Mouse (Mus musculus) gastrocnemius, adult 18-20 months (tissue): ENCODE results near the gene Olfr923. TPM values are rescaled to one million over a fixed set of nuclear protein-coding genes. Genes with fewer than 3 reads are reported as not detected.
"Not testable (repeated sequence)": the region's sequence is repeated elsewhere in the genome, so short reads cannot be mapped to it uniquely, and the experiment has no call there.

Experiments used
- DNase-seq: peaks from one replicate; pipeline ENCODE4 v3.0.0; 2021; ENCODE audit warnings: low spot score
- long read RNA-seq, 2 experiments: library from polyadenylated mRNA; stranded (forward); transcript quantifications; one replicate each; pipeline ENCODE4 v2.0.0; 2021
- total RNA-seq, 2 experiments: library from RNA; stranded (reverse); gene quantifications; 2 replicates each; pipeline ENCODE4 v1.2.3; 2021

Olfr923 gene
- total RNA-seq, result not detected
- long read RNA-seq, experiment 1, result 0 reads
- long read RNA-seq, experiment 2, result 0 reads

DNA sequence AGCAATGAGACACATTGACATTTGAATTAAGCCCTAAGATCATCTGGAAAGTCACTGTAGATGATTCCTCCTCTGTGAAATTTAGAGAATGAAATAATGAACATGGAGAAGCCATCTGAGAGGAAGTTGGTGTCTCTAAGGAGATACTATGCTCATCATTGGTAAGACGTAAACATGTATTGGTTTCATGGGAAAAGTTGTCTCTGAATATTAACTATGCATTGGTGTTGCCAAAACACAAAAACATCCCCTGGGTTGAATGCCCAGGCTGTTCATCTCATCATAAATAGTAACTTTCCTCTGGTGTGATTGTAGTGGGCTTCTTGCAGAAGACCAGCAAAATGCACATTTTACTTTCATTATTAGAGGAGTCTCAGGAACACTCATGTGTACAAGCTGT lies at the start of gene Olfr923:
Gene Olfr923, plus strand, starts transcription at position 301 of the 400 bp plus-strand sequence.
- DNase-seq, result no peak

DNA sequence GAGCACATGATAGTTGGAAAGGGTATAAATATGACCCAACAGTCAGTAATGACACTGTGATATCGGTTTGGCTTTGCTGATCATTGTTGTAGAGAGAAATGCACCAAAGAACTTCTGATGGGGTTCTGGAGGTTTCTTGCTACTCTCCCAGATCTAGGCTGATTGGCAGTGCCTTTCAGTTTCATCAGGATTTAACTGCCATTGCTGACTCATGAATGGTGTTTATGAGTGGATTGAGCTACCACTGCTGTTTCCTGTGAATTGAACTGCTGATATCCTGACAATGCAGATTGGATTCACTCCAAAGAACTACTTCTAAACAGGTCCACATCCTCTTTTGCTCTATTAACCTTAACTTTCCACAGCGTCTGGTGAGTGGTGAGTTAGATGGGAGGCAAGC lies 33.7 kb upstream of the Olfr923 start:
- no peak for DNase-seq

DNA sequence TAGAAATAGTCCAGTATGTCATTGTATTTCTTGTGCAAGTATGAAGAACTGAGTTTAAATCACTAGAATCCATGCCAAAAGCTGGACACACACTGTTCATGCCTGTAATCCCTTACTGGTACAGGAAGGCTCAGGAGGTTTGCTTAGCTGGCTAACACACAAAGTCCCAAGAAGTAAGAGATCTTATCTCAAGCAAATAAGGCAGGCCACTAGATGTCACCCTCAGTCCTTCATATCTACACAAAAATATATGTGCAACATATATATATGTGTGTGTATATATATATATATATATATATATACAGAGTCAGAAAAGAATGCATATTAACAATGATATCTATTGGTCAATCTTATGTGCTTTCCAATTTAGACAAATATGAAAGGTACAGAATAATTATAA lies 20.6 kb upstream of the Olfr923 start:
- DNase-seq, result no peak

DNA sequence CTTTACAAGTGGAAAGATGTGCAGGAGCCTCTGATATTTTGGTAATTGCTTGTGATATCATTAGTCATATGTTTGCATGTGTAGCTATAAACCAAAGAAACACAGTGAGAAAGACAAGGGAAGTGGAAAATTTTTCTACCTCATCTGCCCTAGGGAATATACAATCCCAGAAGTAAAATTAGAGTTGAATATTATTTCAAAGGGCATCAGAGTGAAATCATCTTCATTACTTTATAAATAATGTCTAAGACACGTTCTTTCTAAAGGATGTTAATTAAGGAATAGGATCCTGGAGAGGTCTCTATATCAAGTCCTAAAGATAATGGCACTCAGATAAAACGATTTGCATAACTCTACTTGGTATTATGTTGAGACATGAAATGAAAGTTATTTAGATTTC lies 12.0 kb upstream of the Olfr923 start, which contains the start of gene Olfr922:
Gene Olfr922, plus strand, starts transcription at position 301 of the 400 bp plus-strand sequence.
- no peak for DNase-seq

DNA sequence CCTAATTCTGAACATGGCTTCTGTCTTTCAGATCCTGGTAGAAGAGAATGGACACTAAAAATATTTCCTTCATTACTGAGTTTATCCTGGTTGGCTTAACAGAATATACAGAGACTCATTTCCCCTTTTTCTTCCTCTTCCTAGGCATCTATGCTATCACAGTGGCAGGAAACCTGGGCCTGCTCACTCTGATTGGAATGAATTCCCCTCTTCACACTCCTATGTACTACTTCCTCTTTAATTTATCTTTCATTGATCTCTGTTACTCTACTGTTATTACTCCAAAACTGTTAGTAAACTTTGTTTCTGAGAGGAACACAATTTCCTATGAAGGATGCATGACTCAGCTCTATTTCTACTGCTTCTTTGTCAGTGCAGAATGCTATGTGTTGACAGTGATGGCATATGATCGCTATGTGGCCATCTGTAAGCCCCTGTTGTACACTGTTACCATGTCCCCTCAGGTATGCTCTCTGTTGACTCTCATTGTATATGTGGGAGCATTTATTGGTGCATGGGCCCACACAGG lies 10.8 kb upstream of the Olfr923 start:
- DNase-seq, result no peak

DNA sequence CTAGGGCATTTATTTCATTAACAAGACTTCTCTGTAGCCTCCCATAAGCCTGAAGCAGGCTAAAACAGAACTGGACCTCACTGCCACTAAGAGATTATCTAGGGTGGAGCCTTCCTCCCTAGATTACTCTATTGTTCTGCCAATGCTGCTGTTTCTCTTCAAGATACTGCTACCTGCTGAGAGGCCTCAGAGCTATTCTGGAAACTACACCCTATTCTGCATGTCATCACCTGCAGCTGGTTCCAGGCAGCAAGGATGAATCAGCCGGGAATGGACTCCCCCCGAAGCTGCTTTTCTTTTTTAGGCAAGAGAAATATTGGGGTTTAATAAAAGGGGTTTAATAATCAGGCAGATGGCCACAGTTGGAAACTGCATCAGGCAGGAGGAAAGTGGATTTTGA lies 6.7 kb downstream of the Olfr923 start:
- DNase-seq, result no peak

DNA sequence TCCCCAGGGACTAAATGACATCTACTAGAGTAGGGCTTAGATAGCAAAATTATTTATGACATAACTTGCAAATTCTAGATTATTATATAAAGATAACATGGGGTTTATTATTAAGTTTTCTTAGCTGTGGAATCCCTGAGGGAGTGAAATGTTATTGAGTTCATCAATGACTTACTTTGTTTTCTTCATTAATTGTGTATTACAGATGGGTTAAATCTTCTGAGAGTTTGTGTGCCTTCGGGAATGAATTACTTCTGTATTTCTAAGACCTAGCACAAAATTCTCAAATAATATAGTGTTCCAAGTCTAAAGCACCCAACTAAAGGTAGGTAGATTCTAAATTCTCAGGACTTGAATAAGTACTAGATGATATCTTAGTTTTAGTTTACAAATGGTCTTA lies 17.8 kb downstream of the Olfr923 start, which contains the start of gene Olfr924:
Gene Olfr924, plus strand, starts transcription at position 301 of the 400 bp plus-strand sequence.
- DNase-seq, result no peak

DNA sequence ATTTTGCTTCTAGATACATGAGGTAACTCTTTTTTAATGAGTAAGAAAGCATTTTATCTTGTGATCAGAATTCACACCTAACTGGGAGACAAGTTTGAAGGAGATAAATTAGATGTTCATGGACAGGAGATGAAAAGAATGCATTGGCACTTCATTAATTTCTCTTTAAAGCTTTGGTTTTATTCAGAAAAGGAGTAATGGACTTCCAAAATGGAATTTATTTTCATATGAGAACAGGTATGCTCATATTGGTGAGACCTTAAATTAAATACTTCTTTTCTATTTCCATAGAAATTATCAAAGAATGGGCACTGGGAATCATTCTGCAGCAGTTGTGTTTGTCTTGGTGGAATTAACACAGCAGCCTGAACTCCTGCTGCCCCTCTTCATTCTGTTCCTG lies 28.4 kb downstream of the Olfr923 start, which contains the start of gene Olfr26:
Gene Olfr26, plus strand, starts transcription at position 301 of the 400 bp plus-strand sequence.
- no peak for DNase-seq

DNA sequence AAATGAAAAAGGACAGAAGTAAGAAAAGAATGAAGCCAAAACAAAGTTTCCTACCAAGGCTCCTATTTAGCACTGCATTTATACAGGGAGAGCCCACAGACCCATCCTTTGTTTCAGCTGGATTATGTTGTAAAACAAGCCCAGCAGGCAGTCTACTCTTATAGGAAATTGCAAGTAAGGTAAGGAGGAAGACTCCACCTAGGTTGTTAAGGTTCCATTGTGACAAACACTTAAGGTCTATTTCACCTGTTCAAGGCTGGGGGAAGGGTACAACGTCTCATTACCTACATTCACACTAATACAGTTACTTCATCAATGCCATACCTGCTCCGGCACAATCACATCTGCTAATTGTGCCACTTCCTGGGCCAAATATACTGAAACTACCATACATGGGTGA lies 48.5 kb downstream of the Olfr923 start:
- not testable (repeated sequence) for DNase-seq

DNA sequence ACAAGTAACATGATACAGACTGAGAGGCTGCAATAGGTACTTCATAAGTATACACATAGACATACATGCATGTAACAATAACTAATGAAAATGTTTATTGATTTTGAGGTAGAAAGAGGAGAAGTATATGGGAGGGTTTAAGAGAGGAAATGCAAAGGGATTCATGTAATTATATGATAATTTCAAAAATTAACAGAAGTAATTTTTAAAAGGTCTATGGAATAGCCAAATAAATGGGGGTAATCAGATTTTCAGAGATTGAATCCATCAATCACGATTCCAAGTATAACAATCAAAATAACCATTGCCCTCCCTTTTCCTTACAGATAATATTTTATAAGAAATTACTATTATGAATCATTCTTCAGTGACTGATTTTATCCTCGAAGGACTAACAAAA lies 50.5 kb downstream of the Olfr923 start, which contains the start of gene Olfr926:
Gene Olfr926, plus strand, starts transcription at position 301 of the 400 bp plus-strand sequence.
- no peak for DNase-seq

Other genes with a start within 250 kb of the Olfr923 start
- not detected for gene Olfr912, start 246.4 kb upstream of the Olfr923 start, total RNA-seq
- gene Olfr913, start 233.8 kb upstream of the Olfr923 start, total RNA-seq, result not detected
- gene Olfr914, start 221.4 kb upstream of the Olfr923 start, total RNA-seq, result not detected
- not detected for gene Olfr916, start 166.7 kb upstream of the Olfr923 start, total RNA-seq
- not detected for gene Olfr917, start 160.7 kb upstream of the Olfr923 start, total RNA-seq
- gene Olfr918, start 151.9 kb upstream of the Olfr923 start, total RNA-seq, result not detected
- not detected for gene Olfr919, start 122.9 kb upstream of the Olfr923 start, total RNA-seq
- 10 to 100 TPM; 12.9 to 14.9 TPM for gene Vwa5a, start 108.3 kb upstream of the Olfr923 start, total RNA-seq
- gene Olfr920, start 74.2 kb upstream of the Olfr923 start, total RNA-seq, result under 1 TPM; 0.05 to 0.07 TPM
- not detected for gene Olfr921, start 53.5 kb upstream of the Olfr923 start, total RNA-seq
- not detected for gene Olfr922, start 11.9 kb upstream of the Olfr923 start, total RNA-seq
- not detected for gene Olfr924, start 17.9 kb downstream of the Olfr923 start, total RNA-seq
- gene Olfr26, start 28.5 kb downstream of the Olfr923 start, total RNA-seq, result not detected
- not detected for gene Olfr926, start 50.6 kb downstream of the Olfr923 start, total RNA-seq
- gene Olfr930, start 103.3 kb downstream of the Olfr923 start, total RNA-seq, result not detected
- not detected for gene Olfr933, start 145.8 kb downstream of the Olfr923 start, total RNA-seq
- gene Olfr934, start 161.8 kb downstream of the Olfr923 start, total RNA-seq, result not detected
- gene Olfr935, start 173.1 kb downstream of the Olfr923 start, total RNA-seq, result not detected
- gene Olfr146, start 196.8 kb downstream of the Olfr923 start, total RNA-seq, result not detected
- not detected for gene Olfr937, start 238.4 kb downstream of the Olfr923 start, total RNA-seq